Mouse (Mus musculus): ENCODE data around the gene Gla. TPM values are rescaled to one million over a fixed set of nuclear protein-coding genes. Genes with fewer than 3 reads are reported as not detected.

Gla gene
- polyA plus RNA-seq, 1 experiment from 2014 or later, result 5.9 TPM

GRCm38 (mm10) chrX:134585103-134586002 is 15.6 kb downstream of the Gla start, which contains the start of gene Rpl36a:
Gene Rpl36a, plus strand, starts transcription at chrX:134585654.
- Histone ChIP-seq H3K36me3 (replicated peaks) (peaks cover 27% of the 10 kb centered on the region), H3K27me3 (replicated peaks; ENCODE audit: low read depth, poor library complexity, severe bottlenecking) (peaks cover 36% of the 10 kb centered on the region), H3K4me3 (peak within 1 kb of the TSS; percentile 66), H3K4me1 (peaks cover 4% of the 10 kb centered on the region; the same call in 1 of the 2 replicates), H3K27ac (replicated peaks) (peak within 1 kb of the TSS; percentile 89), H3K9me3 (no peaks in the 10 kb centered on the region)
- peak; percentile 90 for DNase-seq (ENCODE audit: low spot score)
- 18% methylated on average over 45 of the region's 45 CpGs for WGBS

- peaks cover 4% of the 10 kb centered on the region; the same call in 1 of the 2 replicates for H3K4me1 ChIP-seq
- H3K4me3 ChIP-seq, result no peak within 1 kb of the TSS
- no peak for DNase-seq (ENCODE audit: low spot score)
- peaks cover 12% of the 10 kb centered on the region for H3K36me3 ChIP-seq (replicated peaks)
- H3K9me3 ChIP-seq, result no peaks in the 10 kb centered on the region
- peaks cover 28% of the 10 kb centered on the region for H3K27me3 ChIP-seq (replicated peaks; ENCODE audit: low read depth, poor library complexity, severe bottlenecking)
- H3K27ac ChIP-seq (replicated peaks), result no peak within 1 kb of the TSS
- 82% methylated on average over 11 of the region's 11 CpGs for WGBS
Observed at GRCm38 (mm10) chrX:134582888-134583669, 17.8 kb downstream of the Gla start, which contains the start of gene Btk. Gene Btk, minus strand, starts transcription at chrX:134583570.

- H3K4me1 ChIP-seq, result peaks cover 4% of the 10 kb centered on the region; the same call in 1 of the 2 replicates
- peaks cover 4% of the 10 kb centered on the region for H3K36me3 ChIP-seq (replicated peaks)
- H3K27me3 ChIP-seq (replicated peaks; ENCODE audit: low read depth, poor library complexity, severe bottlenecking), result peaks cover 28% of the 10 kb centered on the region
- no peak for DNase-seq (ENCODE audit: low spot score)
- 80% methylated on average over 11 of the region's 11 CpGs for WGBS
- H3K27ac ChIP-seq (replicated peaks), result no peak overlapping the region
- H3K4me3 ChIP-seq, result no peak overlapping the region
- H3K9me3 ChIP-seq, result no peaks in the 10 kb centered on the region
Observed at GRCm38 (mm10) chrX:134582270-134582669, 18.7 kb downstream of the Gla start.

- H3K4me1 ChIP-seq, result no peaks in the 10 kb centered on the region
- H3K4me3 ChIP-seq, result no peak overlapping the region
- no peak for DNase-seq (ENCODE audit: low spot score)
- 86% methylated on average over 14 of the region's 14 CpGs for WGBS
- H3K27me3 ChIP-seq (replicated peaks; ENCODE audit: low read depth, poor library complexity, severe bottlenecking), result peaks cover 23% of the 10 kb centered on the region
- no peaks in the 10 kb centered on the region for H3K36me3 ChIP-seq (replicated peaks)
- H3K27ac ChIP-seq (replicated peaks), result no peak overlapping the region
- H3K9me3 ChIP-seq, result no peaks in the 10 kb centered on the region
Observed at GRCm38 (mm10) chrX:134580528-134581305, 20.2 kb downstream of the Gla start.

GRCm38 (mm10) chrX:134577896-134578295 is 23.0 kb downstream of the Gla start:
- DNase-seq (ENCODE audit: low spot score), result no peak
- no peaks in the 10 kb centered on the region for H3K9me3 ChIP-seq
- H3K27me3 ChIP-seq (replicated peaks; ENCODE audit: low read depth, poor library complexity, severe bottlenecking), result peaks cover 18% of the 10 kb centered on the region
- no peak overlapping the region for H3K27ac ChIP-seq (replicated peaks)
- H3K4me1 ChIP-seq, result no peaks in the 10 kb centered on the region
- 87% methylated on average over 4 of the region's 4 CpGs for WGBS
- H3K4me3 ChIP-seq, result no peak overlapping the region
- no peaks in the 10 kb centered on the region for H3K36me3 ChIP-seq (replicated peaks)

GRCm38 (mm10) chrX:134566536-134567222 is 34.2 kb downstream of the Gla start:
- H3K4me3 ChIP-seq, result no peak overlapping the region
- DNase-seq (ENCODE audit: low spot score), result no peak
- WGBS, result 84% methylated on average over 8 of the region's 8 CpGs
- no peak overlapping the region for H3K27ac ChIP-seq (replicated peaks)
- no peaks in the 10 kb centered on the region for H3K36me3 ChIP-seq (replicated peaks)
- H3K4me1 ChIP-seq, result no peaks in the 10 kb centered on the region
- peaks cover 15% of the 10 kb centered on the region for H3K27me3 ChIP-seq (replicated peaks; ENCODE audit: low read depth, poor library complexity, severe bottlenecking)
- no peaks in the 10 kb centered on the region for H3K9me3 ChIP-seq

GRCm38 (mm10) chrX:134564326-134564725 is 36.6 kb downstream of the Gla start:
- H3K4me3 ChIP-seq, result no peak overlapping the region
- no peak overlapping the region for H3K27ac ChIP-seq (replicated peaks)
- 88% methylated on average over 4 of the region's 4 CpGs for WGBS
- no peaks in the 10 kb centered on the region for H3K9me3 ChIP-seq
- H3K4me1 ChIP-seq, result no peaks in the 10 kb centered on the region
- H3K27me3 ChIP-seq (replicated peaks; ENCODE audit: low read depth, poor library complexity, severe bottlenecking), result peaks cover 15% of the 10 kb centered on the region
- DNase-seq (ENCODE audit: low spot score), result no peak
- no peaks in the 10 kb centered on the region for H3K36me3 ChIP-seq (replicated peaks)

- Histone ChIP-seq H3K9me3 (no peaks in the 10 kb centered on the region), H3K27ac (replicated peaks) (no peak overlapping the region), H3K4me1 (no peaks in the 10 kb centered on the region), H3K27me3 (replicated peaks; ENCODE audit: low read depth, poor library complexity, severe bottlenecking) (no peaks in the 10 kb centered on the region), H3K36me3 (replicated peaks) (no peaks in the 10 kb centered on the region), H3K4me3 (no peak overlapping the region)
- 67% methylated on average over 6 of the region's 6 CpGs for WGBS
- DNase-seq (ENCODE audit: low spot score), result no peak
Observed at GRCm38 (mm10) chrX:134554425-134554824, 46.5 kb downstream of the Gla start.

GRCm38 (mm10) chrX:134553326-134553725 is 47.6 kb downstream of the Gla start:
- Histone ChIP-seq H3K4me3 (no peak overlapping the region), H3K4me1 (no peaks in the 10 kb centered on the region), H3K9me3 (no peaks in the 10 kb centered on the region), H3K27ac (replicated peaks) (no peak overlapping the region), H3K36me3 (replicated peaks) (no peaks in the 10 kb centered on the region), H3K27me3 (replicated peaks; ENCODE audit: low read depth, poor library complexity, severe bottlenecking) (no peaks in the 10 kb centered on the region)
- 87% methylated on average over 4 of the region's 4 CpGs for WGBS
- DNase-seq (ENCODE audit: low spot score), result no peak

GRCm38 (mm10) chrX:134550903-134551302 is 50.0 kb downstream of the Gla start:
- DNase-seq (ENCODE audit: low spot score), result no peak
- 14% methylated on average over 5 of the region's 5 CpGs for WGBS
- Histone ChIP-seq H3K27me3 (replicated peaks; ENCODE audit: low read depth, poor library complexity, severe bottlenecking) (no peaks in the 10 kb centered on the region), H3K27ac (replicated peaks) (no peak overlapping the region), H3K36me3 (replicated peaks) (no peaks in the 10 kb centered on the region), H3K4me3 (no peak overlapping the region), H3K4me1 (no peaks in the 10 kb centered on the region), H3K9me3 (no peaks in the 10 kb centered on the region)

- no peaks in the 10 kb centered on the region for H3K27me3 ChIP-seq (replicated peaks; ENCODE audit: low read depth, poor library complexity, severe bottlenecking)
- 95% methylated on average over 4 of the region's 4 CpGs for WGBS
- no peak for DNase-seq (ENCODE audit: low spot score)
- no peaks in the 10 kb centered on the region for H3K4me1 ChIP-seq
- H3K9me3 ChIP-seq, result no peaks in the 10 kb centered on the region
- no peak overlapping the region for H3K27ac ChIP-seq (replicated peaks)
- no peaks in the 10 kb centered on the region for H3K36me3 ChIP-seq (replicated peaks)
- no peak overlapping the region for H3K4me3 ChIP-seq
Observed at GRCm38 (mm10) chrX:134547330-134547729, 53.6 kb downstream of the Gla start.
